Mouse (Mus musculus) spleen, embryonic (tissue): Measurements from ENCODE around the gene Tbc1d24.

Experiments used
- CTCF ChIA-PET: fragments of 350-600 bp; sonication (Branson Sonifier 250); formaldehyde crosslinking; loops from one replicate; lab custom pipeline; 2022; lab: Charles Lee

Gene Tbc1d24

DNA sequence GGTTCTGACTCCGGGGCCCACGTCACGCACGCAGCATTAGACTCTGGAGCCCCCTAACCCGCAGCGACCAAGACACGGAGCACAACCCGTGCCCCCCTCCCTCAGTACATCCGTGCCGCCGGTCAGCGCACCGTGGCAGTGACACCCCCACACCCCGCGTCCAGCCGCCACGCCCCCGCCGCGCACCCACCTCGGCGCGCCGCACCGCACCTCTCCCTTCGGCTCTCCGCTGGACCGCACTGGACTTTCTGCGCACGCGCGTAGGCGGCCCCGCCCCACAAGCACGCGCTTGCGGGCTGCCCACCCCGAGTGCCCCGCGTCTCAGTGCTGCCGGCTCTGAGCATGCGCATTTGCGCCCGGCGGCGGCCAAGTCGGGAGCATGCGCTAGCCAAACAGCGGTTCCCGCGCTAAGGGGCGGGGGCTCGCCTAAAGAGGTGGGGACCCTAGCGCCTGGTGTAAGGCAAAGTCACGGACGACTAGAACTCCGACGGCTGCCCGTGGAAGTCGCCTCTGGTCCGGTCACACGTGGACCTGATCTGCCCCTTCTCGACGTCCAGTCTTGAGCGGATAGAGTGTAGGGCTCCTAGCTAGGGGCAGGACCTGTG lies at the start of gene Tbc1d24:
Tbc1d24 (minus strand) TSS at position 279 of the 605 bp plus-strand sequence.
- CTCF ChIA-PET: interaction anchor here (0.6 kb wide), 1 partner anchor 14 kb away, joined by 3 read pairs; no protein-coding TSS in a partner anchor

DNA sequence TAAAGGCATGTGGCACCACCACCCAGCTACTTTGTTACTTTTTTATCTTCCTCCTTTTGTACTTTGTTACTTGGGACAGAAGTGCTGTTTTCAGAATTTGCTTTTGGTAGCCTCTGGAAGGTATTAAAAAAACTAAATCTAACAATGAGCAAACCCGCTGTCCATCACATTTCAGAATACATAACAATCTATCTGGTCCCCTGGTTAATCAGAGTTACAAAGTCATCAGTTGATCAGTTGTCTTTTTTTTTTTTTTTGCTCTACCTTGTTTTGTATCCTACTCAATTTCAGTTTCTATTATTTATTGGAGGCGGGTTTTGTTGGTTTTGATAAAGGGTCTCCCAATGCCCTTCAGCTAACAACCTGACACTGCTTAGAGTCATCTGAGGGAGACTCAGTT lies 47.0 kb upstream of the Tbc1d24 start:
- CTCF ChIA-PET: no interaction called here

DNA sequence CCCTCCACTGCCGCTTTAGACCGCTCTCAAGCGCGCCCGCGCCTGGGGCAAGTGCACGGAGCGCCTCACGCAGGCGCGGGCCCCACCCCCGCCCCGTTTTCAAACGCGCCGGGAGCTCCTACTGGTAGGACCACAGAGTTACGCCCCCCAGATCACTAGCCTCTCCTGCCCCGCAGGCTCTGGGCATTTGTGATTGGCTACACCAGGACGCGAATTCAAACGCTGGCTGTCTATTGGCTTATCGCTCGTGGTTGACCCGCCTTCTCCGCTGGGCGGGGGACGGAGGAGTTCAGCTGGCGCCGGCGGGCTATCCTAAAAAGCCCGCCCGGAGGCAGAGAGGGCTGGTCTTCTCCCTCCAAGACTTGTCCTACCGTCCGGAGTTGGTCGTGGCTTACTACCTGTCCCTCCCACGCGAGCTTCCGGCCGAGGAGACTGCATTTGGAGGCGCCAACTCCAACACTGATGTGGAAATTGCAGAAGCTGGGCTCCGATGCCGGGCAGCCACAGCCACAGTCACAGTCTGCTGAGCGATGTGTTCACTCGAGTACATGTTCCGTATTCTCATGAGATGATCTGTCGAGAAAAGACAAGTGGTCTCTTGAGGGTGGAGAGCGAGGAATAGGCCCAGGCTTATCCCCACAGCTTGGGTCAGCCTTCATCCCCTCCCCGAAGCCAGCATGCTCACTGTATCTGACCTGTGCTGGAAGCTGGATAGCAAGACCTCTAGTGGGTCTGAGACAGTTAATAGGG lies 46.1 kb upstream of the Tbc1d24 start, which contains the start of gene Ccnf:
Ccnf (minus strand) TSS at position 165 of the 750 bp plus-strand sequence.
- CTCF ChIA-PET: interaction anchor here (0.6 kb wide), 1 partner anchor 332 kb away, joined by 3 read pairs; no protein-coding TSS in a partner anchor

DNA sequence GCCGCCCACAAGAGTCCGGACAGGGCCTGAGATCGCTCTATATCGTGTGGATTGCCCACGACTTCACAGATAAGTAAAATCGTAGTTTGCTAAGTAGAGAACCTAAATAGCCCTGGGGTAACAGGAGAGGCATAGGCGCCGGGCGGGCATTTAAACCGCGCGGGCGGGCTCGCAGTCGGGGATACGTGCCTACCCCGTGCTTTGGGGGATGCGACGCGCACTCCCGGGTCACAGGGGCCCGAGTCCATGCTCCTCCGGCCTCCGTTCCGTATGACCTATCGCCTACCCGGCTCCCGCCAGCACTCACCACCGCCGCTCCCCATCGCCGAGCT lies 45.6 kb upstream of the Tbc1d24 start:
- CTCF ChIA-PET: interaction anchor here (0.6 kb wide), 1 partner anchor 333 kb away, joined by 3 read pairs; no protein-coding TSS in a partner anchor

DNA sequence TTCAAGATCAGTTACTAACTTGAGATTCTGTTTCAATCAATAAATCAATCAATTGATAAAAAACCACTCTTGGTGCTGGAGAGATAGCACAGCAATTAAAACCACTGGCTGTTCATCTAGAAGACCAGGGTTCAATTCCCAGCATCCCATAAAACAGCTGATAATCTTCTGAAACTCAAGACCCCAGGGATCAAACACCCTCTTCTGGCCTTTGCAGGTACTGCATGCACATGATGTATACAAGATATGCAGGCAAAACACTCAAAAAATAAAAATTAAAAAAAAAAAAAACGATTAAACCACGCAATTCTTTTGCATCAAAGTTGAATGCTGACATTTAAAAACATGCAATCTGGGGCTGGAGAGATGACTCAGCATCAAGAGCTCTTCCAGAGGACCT lies 43.3 kb upstream of the Tbc1d24 start:
- CTCF ChIA-PET: interaction anchor here (0.7 kb wide), 1 partner anchor 184 kb away, joined by 4 read pairs; no protein-coding TSS in a partner anchor

DNA sequence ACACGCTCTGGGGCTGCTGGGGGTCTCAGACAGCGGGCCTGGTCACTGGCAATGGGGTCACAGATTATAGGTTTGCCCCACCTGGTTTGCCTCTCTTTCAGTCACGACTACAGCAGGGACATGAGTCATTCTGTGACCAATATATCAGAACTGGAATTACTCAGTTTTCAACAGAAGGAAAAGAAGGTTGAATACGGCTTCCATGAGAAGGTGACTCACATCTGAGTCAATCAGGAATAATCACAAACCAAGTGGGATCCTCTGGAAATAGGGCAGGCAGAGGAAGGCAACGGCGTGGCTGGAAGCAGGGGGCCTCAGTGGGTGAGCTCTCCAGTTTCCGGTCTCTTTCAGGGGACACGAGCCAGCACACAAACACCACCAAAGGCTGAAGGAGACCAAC lies 38.7 kb upstream of the Tbc1d24 start:
- CTCF ChIA-PET: interaction anchor here (0.5 kb wide), 1 partner anchor 92 kb away, joined by 16 read pairs; no protein-coding TSS in a partner anchor

DNA sequence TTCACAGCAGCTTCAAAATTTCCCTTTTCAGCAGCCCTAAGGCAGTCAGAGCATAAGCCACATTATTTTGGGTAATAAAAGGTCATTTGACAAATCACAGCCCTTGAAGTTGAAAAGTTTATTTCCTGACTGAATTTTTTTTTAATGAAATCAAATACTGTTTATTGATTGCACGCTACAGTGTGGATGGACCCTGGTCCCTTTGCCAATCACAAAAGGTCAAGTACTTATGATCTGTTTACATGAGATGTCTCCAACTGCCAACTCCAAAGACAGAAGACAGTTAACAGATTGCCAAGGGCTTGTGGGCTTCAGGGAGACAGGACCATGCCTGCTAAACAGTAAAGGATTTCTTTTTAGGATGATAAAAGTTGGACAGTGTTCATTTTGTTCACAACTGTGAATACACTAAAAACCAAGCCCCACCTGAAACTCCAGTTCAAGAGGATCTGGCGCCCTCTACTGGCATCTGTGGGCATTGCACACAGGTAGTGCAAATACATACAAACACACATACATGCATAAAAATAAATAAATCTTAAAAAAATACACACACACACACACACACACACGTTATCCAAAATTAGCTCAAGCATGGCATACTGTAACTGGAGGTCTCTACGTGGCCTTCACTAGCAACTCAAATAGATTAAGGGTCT lies 38.1 kb upstream of the Tbc1d24 start:
- CTCF ChIA-PET: no interaction called here

DNA sequence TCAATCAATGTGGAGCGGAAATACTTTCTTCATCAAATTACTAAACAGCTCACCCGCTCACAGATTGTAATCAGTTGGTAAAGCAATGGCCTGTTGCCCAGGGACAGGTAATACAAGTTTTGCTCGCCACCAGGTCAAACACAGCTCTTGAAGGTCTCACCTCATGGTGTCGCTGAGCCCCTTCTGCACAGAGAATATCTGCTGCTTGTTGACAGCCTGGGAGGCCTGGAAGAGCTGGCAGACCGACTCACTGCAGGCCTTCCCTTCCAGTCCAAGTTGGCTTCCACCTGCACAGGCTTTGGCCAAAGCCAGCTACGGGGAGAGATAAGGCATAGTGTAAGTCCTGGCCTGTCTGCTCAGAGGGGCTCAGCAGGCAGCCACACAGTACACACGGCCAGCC lies 31.6 kb upstream of the Tbc1d24 start:
- CTCF ChIA-PET: interaction anchor here (1.1 kb wide), 1 partner anchor 63 kb away, joined by 3 read pairs; no protein-coding TSS in a partner anchor

DNA sequence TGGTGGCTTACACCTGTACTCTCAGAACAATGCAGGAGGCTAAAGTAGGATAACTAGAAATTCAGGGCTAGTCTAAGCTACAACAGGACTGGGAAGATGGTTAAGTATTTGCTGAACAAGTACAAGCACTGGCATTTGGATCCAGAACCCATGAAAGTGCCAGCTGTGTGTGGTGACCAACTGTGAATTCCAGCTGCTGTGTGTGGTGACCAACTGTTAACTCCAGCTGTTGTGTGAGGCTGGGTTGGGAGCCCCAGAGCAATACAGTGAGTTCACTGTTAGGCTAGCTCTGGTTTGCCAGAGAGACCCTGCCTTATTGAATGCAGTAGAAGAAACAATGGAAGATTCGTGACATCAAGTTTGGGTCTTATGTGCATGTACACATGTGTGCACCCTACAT lies 31.1 kb upstream of the Tbc1d24 start:
- CTCF ChIA-PET: interaction anchor here (1.1 kb wide), 1 partner anchor 63 kb away, joined by 3 read pairs; no protein-coding TSS in a partner anchor

DNA sequence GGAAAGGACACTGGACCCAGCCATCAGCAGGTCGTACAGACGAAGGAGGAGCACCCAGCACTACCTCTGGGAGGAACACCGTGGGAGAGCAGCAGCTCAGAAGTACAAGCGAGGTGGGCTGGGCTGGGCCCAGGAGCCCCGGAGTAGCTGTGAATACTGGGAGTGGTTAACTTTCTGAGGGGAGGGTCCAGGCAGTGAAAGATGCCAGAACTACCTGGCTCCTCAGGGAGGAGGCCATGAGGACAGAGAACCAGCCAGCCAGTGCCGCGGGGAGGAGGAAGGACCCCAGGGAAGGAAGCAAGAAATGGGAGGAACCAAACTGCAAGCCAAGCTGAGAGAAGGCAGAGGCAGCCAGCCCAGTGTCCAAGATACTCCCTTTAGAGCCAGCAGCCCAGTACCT lies 22.6 kb upstream of the Tbc1d24 start:
- CTCF ChIA-PET: interaction anchor here (0.7 kb wide), 1 partner anchor 204 kb away, joined by 6 read pairs; no protein-coding TSS in a partner anchor

DNA sequence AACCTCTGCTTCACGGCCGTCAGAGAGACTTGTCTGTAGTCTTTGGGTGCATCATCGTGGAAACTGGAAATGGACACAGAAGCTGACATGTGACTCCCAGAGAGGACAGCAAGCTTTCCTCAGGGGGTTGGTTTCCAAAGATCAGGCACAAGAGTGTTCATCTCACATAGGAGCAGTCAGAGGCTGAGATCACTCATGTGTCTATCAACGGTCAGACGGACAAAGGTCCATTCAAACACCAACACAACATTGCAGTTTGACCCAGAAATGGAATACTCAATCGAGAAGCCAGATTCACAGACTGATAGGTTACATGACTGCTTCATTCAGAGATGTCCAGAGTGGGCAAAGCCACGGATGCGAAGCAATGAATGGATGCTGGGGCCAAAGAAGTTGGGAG lies 21.4 kb upstream of the Tbc1d24 start:
- CTCF ChIA-PET: no interaction called here

DNA sequence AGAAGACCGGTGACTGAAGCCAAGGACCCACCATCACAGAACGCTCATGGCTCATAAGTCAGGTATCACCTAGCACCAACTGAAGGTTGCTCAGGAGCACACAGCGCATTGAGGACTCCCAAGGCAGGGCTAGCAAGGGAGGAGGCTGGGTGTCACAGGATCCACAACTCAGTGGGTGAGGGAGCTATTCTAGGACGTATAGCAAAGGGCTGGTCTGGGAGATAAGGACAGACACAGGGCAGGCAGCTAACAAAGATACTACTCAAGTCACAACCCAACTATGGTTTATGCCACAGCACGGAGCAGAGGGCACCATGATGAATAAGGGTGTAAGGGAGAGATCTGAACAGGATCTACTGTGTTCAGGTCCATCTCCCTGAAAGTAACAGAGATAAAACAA lies 20.5 kb upstream of the Tbc1d24 start:
- CTCF ChIA-PET: no interaction called here

DNA sequence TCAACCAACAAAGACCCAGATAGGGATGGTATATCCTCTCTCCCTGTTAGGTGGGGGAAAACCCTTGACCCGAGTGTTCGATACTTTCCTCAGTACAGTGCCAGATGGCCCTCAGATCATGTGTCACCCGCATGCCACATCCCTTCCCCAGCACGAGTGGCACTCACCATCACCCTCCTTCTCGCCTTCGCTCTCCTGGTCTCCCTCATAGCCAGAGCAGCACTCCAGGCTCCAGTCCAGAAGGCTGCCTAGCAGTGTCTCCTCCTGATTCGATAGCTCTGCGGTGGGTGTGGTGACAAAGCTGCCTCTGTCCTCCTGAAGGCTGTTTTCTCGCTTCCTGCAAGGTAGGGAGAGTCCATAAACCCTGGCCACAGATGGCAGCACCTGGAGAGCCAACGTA lies 19.4 kb upstream of the Tbc1d24 start:
- CTCF ChIA-PET: no interaction called here

DNA sequence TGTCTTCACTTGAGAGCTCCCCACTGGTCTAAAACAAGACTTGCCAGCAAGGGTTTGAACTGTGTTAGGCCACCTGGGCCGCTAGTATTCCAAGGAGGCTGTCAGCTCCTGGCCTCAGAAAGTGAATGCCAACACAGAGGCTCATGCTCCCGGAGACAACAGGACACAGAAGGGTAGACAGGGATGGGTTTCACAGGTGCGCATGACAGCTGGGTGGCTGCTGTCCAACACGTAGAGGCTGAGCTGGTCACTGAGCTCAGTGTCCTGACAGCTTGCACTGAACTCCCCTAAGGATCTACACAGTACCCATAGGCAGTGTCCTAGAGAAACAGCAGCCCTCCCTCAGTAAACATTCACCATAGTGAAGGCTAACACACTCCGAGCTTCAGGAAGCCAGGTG lies 18.2 kb upstream of the Tbc1d24 start:
- CTCF ChIA-PET: no interaction called here

DNA sequence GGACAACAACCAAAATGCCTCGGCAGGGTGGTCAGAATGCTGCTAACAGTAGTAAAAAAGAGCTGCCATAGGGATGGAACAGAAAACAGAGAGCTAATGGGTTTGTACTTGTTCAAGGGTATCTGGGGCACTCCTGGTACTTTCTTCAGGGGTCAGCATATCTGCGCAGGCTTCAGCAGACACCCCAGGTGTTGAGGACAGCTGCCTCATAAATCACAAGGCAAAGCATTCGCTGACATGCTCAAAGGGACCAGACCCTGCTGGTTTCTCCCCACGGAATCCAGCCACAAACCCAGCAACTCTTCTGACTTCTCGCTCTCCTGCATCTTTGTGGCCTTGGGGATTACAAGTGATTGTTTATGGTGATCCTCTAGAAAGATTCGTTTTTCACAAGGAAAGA lies 17.3 kb upstream of the Tbc1d24 start:
- CTCF ChIA-PET: no interaction called here

DNA sequence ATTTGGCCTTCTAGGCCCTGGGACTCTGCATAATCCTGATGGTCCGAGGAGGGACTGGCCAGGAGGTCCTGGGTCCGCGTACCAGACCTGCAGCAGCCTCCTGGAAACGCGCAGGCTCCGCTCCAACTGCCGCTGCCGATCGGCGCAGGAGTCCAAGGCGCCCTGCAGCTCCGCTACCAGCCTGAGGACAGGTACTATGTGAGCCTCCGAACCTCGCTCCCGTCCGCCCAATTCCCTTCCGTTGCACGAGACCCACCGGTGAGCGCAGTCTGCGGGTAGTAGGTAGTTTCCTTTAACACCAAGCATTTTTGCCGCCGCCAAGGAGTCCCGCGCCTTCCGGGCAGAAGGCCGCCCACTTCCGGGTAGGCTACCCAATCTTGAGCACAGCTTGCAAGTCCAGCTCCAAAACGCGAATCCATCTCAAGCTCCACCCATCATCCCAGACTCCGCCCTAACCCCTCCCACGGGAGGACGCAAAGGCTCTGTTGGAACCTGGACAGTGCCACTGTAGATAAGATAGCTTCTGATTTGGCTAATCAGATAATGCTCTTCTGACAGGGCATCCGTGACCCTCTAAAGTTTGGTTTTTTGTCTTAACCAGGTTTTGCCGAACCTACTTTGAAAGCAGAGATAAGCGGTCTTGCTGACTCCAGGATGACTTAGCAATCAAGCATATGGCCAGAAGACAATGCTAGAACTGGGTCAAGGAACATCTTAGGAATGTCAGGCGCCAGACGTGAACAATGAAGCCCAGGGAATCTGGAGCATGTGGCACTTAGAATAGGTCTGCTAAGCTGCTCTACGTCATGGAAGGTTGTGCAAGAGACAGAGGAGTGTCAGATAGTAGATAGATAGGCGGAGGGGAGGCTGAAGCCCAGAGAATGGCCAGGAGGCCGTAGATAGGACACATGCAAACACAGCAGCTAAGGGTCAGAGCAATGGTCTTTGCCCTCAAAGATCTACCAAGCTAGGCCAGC lies 15.4 kb upstream of the Tbc1d24 start, which contains the start of gene Tedc2:
Tedc2 (minus strand) TSS at position 417 of the 977 bp plus-strand sequence.
- CTCF ChIA-PET: no interaction called here

DNA sequence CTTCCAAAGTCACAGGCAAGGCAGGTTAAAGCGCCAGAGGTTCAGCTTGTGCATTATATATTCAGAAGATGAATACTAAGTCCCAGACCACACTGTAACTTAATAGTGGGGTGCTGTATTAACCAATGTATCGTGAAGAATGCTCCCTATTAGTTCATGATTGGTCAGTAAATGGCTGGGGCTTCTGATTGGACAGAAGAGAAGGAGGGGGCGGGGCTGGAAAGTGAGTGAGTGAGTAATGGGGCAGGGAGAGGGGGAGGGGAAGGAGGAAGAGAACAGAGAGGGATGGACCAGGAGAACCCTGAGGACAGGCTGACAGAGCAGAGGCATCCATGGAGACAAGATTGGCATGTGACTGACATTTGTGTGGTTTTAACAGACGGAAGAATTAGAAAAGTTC lies 11.5 kb upstream of the Tbc1d24 start:
- CTCF ChIA-PET: interaction anchor here (0.6 kb wide), 1 partner anchor 162 kb away, joined by 4 read pairs; no protein-coding TSS in a partner anchor

DNA sequence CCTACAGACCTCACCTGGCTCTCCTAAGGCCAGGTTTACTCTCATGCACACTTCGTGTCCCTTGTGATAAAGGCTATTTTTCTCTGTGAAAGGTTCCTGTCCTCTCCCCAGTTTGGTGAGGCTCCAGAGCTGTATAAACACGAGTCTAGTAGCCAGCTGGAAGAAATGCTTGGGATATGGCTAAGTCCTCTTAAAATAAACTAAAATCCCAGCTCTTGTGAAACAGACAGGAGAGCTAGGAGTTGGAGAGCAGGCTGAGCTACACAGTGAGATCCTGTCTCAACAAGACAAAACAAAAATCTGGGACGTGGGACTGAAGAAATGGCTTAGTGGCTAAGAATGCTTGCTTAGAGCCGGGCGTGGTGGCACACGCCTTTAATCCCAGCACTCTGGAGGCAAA lies 7.8 kb upstream of the Tbc1d24 start:
- CTCF ChIA-PET: no interaction called here

DNA sequence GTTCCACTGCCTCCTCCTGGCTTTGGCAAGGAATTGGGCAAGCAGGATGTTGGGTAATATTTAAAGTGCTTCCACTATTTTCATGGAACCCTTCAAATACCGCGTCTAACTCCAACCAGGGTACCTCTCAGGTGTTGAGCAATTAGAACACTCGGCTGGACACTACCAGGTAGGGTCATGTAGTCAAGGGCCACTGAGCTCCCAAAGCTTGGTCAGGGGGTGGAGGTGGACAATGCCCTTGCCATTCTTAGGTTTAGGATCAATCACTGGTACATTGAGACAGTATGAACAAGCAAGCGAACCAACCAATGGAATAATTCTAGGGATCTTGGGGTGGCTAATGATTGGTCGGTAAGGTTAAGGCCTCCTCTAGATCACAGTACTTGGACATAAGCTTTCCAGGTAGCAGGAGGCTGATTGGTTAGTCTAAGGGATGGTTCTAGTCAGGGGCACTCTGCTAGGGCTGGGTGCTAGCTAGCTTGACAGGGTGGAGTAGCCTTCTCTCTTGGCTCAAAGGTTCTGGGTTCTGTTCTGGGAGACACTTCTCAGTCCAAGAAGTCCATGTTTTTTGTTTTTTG lies 7.2 kb upstream of the Tbc1d24 start:
- CTCF ChIA-PET: no interaction called here

DNA sequence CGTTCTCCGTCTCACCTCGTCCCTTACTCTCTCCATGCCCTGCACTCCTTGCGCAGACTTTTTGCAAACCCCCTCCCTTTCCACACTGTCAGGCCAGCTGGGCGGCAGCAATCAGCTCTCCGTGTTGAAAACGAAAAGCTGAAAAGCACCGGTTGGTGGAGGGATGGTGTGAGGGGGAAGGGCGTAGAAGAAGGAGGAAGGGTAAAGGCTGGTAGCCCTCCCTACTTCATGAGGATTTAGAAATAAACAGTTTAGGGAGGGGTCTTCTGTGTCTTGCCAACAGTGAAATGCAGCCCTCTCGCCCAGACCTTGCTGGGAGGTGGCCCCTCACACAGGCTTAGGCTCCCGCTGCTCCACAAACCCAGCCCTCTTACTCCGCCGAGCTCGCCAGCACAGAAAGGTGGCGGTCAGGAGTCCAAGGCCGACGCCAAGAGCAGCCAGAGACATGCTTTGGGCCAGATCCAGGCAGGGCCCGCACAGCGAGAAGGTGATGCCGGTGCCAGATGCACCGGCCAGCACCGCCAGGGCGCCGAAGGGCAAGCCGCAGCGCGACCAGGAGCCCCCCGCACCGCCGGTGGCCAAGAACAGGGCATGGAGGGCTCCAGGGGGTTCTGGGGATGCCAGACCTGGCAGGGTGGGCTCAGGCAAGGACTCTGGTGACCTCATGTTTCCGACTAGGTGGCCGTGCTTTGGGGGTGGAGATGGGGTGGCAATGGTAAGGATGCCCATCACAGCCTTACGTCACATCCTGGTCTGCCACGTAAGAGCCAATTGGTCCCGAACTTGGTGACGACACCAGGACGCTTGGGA lies 6.5 kb upstream of the Tbc1d24 start:
- CTCF ChIA-PET: no interaction called here
